Mouse (Mus musculus): ENCODE measurements at regions not wholly inside any gene's neighbourhood (a gene's known extent, or its start where the extent isn't known, plus 50 kb on each side); places are given as distances from the start of the nearest gene placed in this dataset.

- TF ChIP-seq CTCF (IDR thresholded peaks at IDR 0.05; ENCODE audit: borderline replicate concordance, insufficient read depth, low read depth, low read length) (no peak), POLR2A (IDR thresholded peaks at IDR 0.05; ENCODE audit: borderline replicate concordance, insufficient read depth, low read length) (no peak)
Observed at GRCm38 (mm10) chr10:118613056-118613695, 172.3 kb downstream of the Ifng start.
